Mouse (Mus musculus) forebrain, embryonic 16.5 days (tissue): ENCODE measurements at regions not wholly inside any gene's neighbourhood (a gene's known extent, or its start where the extent isn't known, plus 50 kb on each side); places are given as distances from the start of the nearest gene placed in this dataset.

Experiments used
- ATAC-seq: fragments of 200-750 bp; cut with Nextera tagmentation; 2 replicates; pipeline ENCODE4 v1.8.0; 2017; ENCODE audit warnings: mild to moderate bottlenecking, moderate library complexity
- H3K27ac ChIP-seq: fragments of 300-500 bp; sonication (generic); 2 replicates; pipeline ENCODE4 v1.5.1; 2014; ENCODE audit warnings: low read length, control low read depth
- H3K27me3 ChIP-seq: fragments of 300-500 bp; sonication (generic); replicated peaks from 2 replicates; pipeline ENCODE4 v1.6.1; 2014; ENCODE audit warnings: low read length; ENCODE audit not compliant: control insufficient read depth, insufficient read depth
- H3K36me3 ChIP-seq: fragments of 300-500 bp; sonication (generic); 2 replicates; pipeline ENCODE4 v1.6.1; 2014; ENCODE audit not compliant: control insufficient read depth, insufficient read depth
- H3K4me1 ChIP-seq: fragments of 300-500 bp; sonication (generic); replicated peaks from 2 replicates; pipeline ENCODE4 v1.6.1; 2014; ENCODE audit warnings: low read length; ENCODE audit not compliant: control insufficient read depth, insufficient read depth
- H3K4me2 ChIP-seq: fragments of 300-500 bp; sonication (generic); 2 replicates; pipeline ENCODE4 v1.6.1; 2014; ENCODE audit warnings: mild to moderate bottlenecking, low read length, control low read depth
- H3K4me3 ChIP-seq: fragments of 300-500 bp; sonication (generic); replicated peaks from 2 replicates; pipeline ENCODE4 v1.5.1; 2014; ENCODE audit warnings: mild to moderate bottlenecking, low read length, control low read depth
- H3K9ac ChIP-seq: fragments of 300-500 bp; sonication (generic); replicated peaks from 2 replicates; pipeline ENCODE4 v1.6.1; 2014; ENCODE audit warnings: low read depth, low read length, control low read depth
- H3K9me3 ChIP-seq: fragments of 300-500 bp; sonication (generic); 2 replicates; pipeline ENCODE4 v1.6.1; 2016; ENCODE audit warnings: low read length; ENCODE audit not compliant: control insufficient read depth
- WGBS: fragments of 180-500 bp; shearing (Covaris S2); extraction: QIAGEN DNeasy Blood & Tissue Kit; methylation state at CpG from one replicate; pipeline ENCODE4 v1.1.7; 2014; 5-methylcytosine and 5-hydroxymethylcytosine counted together

- H3K4me3 ChIP-seq = no peak overlapping the region
- no peak overlapping the region for H3K27ac ChIP-seq
- no peak overlapping the region for H3K4me2 ChIP-seq
- no peaks in the 10 kb centered on the region for H3K9me3 ChIP-seq
- no peaks in the 10 kb centered on the region for H3K36me3 ChIP-seq
- no peak for ATAC-seq
- no peak overlapping the region for H3K9ac ChIP-seq
- H3K27me3 ChIP-seq = no peaks in the 10 kb centered on the region
- no peaks in the 10 kb centered on the region; the same call in 1 of the 2 replicates for H3K4me1 ChIP-seq
Measured at GRCm38 (mm10) chr15:70920138-70920537, 2914.2 kb upstream of the Gm6569 start.

DNA sequence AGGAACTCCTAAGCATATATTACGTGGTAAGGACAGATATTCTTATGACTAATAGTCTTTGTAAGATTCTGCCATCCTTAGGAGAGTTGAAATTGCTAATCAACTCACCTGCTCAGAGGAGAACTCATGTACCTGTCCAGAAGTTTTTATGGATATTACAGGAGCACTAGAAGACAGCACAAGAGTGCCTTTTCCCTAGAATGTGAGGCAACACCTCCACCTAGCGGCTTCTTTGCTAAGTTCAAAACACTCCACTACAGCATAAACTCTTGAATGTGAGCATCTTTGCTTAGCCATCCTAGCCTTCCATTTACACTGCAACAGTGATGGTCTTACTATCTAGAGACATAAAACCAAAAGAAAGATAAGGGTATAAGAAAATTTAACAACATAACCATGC lies 2913.5 kb upstream of the Gm6569 start:
- Histone ChIP-seq H3K36me3 (no peaks in the 10 kb centered on the region), H3K4me2 (no peak overlapping the region), H3K27me3 (no peaks in the 10 kb centered on the region), H3K9me3 (no peaks in the 10 kb centered on the region), H3K27ac (no peak overlapping the region), H3K9ac (no peak overlapping the region), H3K4me3 (no peak overlapping the region), H3K4me1 (no peaks in the 10 kb centered on the region; the same call in 1 of the 2 replicates)
- peak; percentile 92 for ATAC-seq
- WGBS = 44% methylated on average over 2 of the region's 2 CpGs
